ENCODE assay signal across 17 mouse cellular contexts in genomic region chr2:30913022-30913421, GRCm38 (mm10). TPM values are rescaled to one million over a fixed set of nuclear protein-coding genes. Genes with fewer than 3 reads are reported as not detected.
DNase-seq lines count a peak whose midpoint lies in the region; ATAC-seq and TF ChIP-seq lines count a peak whose summit lies in the region.
"Had no signal": no experiment of that assay in that cellular context is flagged by ENCODE, and none has a peak within 500 bp of the region (broad histone marks: within the 10 kb centered on the region; RNA-seq: fewer than 3 reads in every experiment).

No protein-coding gene starts in this region.

- H3K4me3 ChIP-seq in intestine, postnatal 0 days (ENCODE audit: low read depth, low read length), result no peak overlapping the region
- H3K4me3 ChIP-seq in intestine, embryonic 15.5 days (replicated peaks), result no peak overlapping the region
- H3K4me3 ChIP-seq in C2C12 (ENCODE audit: insufficient read depth, poor library complexity, severe bottlenecking), result no peak overlapping the region
- no peak overlapping the region for H3K4me3 ChIP-seq in embryonic facial prominence, embryonic 10.5 days
- H3K4me3 ChIP-seq: embryonic facial prominence, embryonic 12.5 days; erythroblast, embryonic 14.5 days; forebrain, embryonic 13.5 days; midbrain, embryonic 10.5 days had no signal

- no peak overlapping the region for H3K4me2 ChIP-seq in intestine, postnatal 0 days (replicated peaks; ENCODE audit: low read depth)
- H3K4me2 ChIP-seq in intestine, embryonic 15.5 days (replicated peaks), result no peak overlapping the region
- H3K4me2 ChIP-seq: embryonic facial prominence, embryonic 12.5 days; forebrain, embryonic 13.5 days; hindbrain, embryonic 14.5 days had no signal

- peak; percentile 31; the same call in 1 of the 2 replicates for ATAC-seq in intestine, postnatal 0 days
- ATAC-seq in intestine, embryonic 15.5 days, result no peak
- no peak for ATAC-seq in monocyte, adult 5-6 weeks (replicated peaks; ENCODE audit: insufficient number of reproducible peaks, low FRiP score, low TSS enrichment, poor library complexity, severe bottlenecking)
- ATAC-seq: forebrain, embryonic 13.5 days; inflammation-experienced regulatory T-cells, adult 6 months; midbrain, embryonic 16.5 days had no signal

- H3K9me3 ChIP-seq in intestine, postnatal 0 days (ENCODE audit: control insufficient read depth), result no peaks in the 10 kb centered on the region
- no peaks in the 10 kb centered on the region for H3K9me3 ChIP-seq in intestine, embryonic 15.5 days
- no peaks in the 10 kb centered on the region for H3K9me3 ChIP-seq in embryonic facial prominence, embryonic 10.5 days
- H3K9me3 ChIP-seq: embryonic facial prominence, embryonic 12.5 days; forebrain, embryonic 13.5 days; midbrain, embryonic 10.5 days had no signal

- WGBS in intestine, postnatal 0 days, result 73% methylated on average over 8 of the region's 8 CpGs
- WGBS in intestine, embryonic 15.5 days, result 81% methylated on average over 8 of the region's 8 CpGs
- WGBS in embryonic facial prominence, embryonic 10.5 days, result 88% methylated on average over 8 of the region's 8 CpGs

- H3K36me3 ChIP-seq in intestine, postnatal 0 days (ENCODE audit: control insufficient read depth, insufficient read depth), result no peaks in the 10 kb centered on the region
- no peaks in the 10 kb centered on the region for H3K36me3 ChIP-seq in intestine, embryonic 15.5 days
- H3K36me3 ChIP-seq in C2C12 (ENCODE audit: control insufficient read depth, insufficient read depth), result no peaks in the 10 kb centered on the region
- no peaks in the 10 kb centered on the region for H3K36me3 ChIP-seq in embryonic facial prominence, embryonic 10.5 days (replicated peaks)
- H3K36me3 ChIP-seq: embryonic facial prominence, embryonic 12.5 days; midbrain, embryonic 10.5 days had no signal

- H3K9ac ChIP-seq in intestine, postnatal 0 days (ENCODE audit: low read depth, low read length), result no peak overlapping the region
- no peak overlapping the region for H3K9ac ChIP-seq in intestine, embryonic 15.5 days
- H3K9ac ChIP-seq: embryonic facial prominence, embryonic 12.5 days; forebrain, embryonic 13.5 days; hindbrain, embryonic 14.5 days had no signal

- peak; percentile 53 for DNase-seq in 3T3-L1 (ENCODE audit: low read depth, low spot score)
- no peak for DNase-seq in embryonic facial prominence, embryonic 10.5 days (ENCODE audit: low spot score)
- DNase-seq in cerebellum, adult 8-10 months, result no peak
- DNase-seq: cerebellum, adult 11-12 months; cerebellum, postnatal 14 days; layer of hippocampus, postnatal 36 days had no signal

- H3K27ac ChIP-seq in intestine, postnatal 0 days (ENCODE audit: low read depth, low read length), result no peak overlapping the region
- H3K27ac ChIP-seq in intestine, embryonic 15.5 days, result no peak overlapping the region
- 0 out of 2 replicates have a peak overlapping the region, but pooled peaks have one; percentile 19 for H3K27ac ChIP-seq in embryonic facial prominence, embryonic 10.5 days (replicated peaks)
- H3K27ac ChIP-seq: forebrain, embryonic 13.5 days; hindbrain, embryonic 14.5 days; midbrain, embryonic 10.5 days had no signal

- H3K4me1 ChIP-seq in intestine, postnatal 0 days (replicated peaks; ENCODE audit: control insufficient read depth, insufficient read depth, low read length), result no peaks in the 10 kb centered on the region
- peaks cover 12% of the 10 kb centered on the region; the same call in 1 of the 2 replicates for H3K4me1 ChIP-seq in intestine, embryonic 15.5 days (replicated peaks)
- H3K4me1 ChIP-seq in embryonic facial prominence, embryonic 10.5 days, result peaks cover 32% of the 10 kb centered on the region
- H3K4me1 ChIP-seq: forebrain, embryonic 13.5 days had no signal

- H3K79me2 ChIP-seq in C2C12 (ENCODE audit: control insufficient read depth, insufficient read depth), result no peaks in the 10 kb centered on the region

- no peaks in the 10 kb centered on the region for H3K79me3 ChIP-seq in C2C12 (ENCODE audit: low read depth)

- TF ChIP-seq CTCF in intestine, postnatal 0 days (IDR thresholded peaks at IDR 0.05; ENCODE audit: low read depth), result no peak
- TF ChIP-seq CTCF in C2C12 (IDR thresholded peaks at IDR 0.05; ENCODE audit: control insufficient read depth, insufficient read depth, insufficient read length), result no peak

- no peak overlapping the region for H3ac ChIP-seq in C2C12 (ENCODE audit: control insufficient read depth, insufficient read length, low read depth)

- peaks cover 3% of the 10 kb centered on the region; the same call in 1 of the 2 replicates for H3K27me3 ChIP-seq in intestine, postnatal 0 days (replicated peaks; ENCODE audit: control insufficient read depth, insufficient read depth, low read length)
- no peaks in the 10 kb centered on the region for H3K27me3 ChIP-seq in intestine, embryonic 15.5 days (replicated peaks)
- H3K27me3 ChIP-seq in C2C12 (ENCODE audit: control insufficient read depth, insufficient read depth, insufficient read length), result no peaks in the 10 kb centered on the region
- H3K27me3 ChIP-seq in embryonic facial prominence, embryonic 10.5 days (replicated peaks; ENCODE audit: low read depth, poor library complexity, severe bottlenecking), result 0 out of 2 replicates have a peak, but pooled peaks cover 3% of the 10 kb centered on the region
- H3K27me3 ChIP-seq: embryonic facial prominence, embryonic 12.5 days; forebrain, embryonic 13.5 days had no signal

TF ChIP-seq in C2C12, 6 proteins besides CTCF, POLR2A, EP300 and RAD21:
- TF ChIP-seq CEBPB (IDR thresholded peaks at IDR 0.05; ENCODE audit: low read depth) (no peak), USF1 (IDR thresholded peaks at IDR 0.05; ENCODE audit: low read depth) (peak; percentile 51)

RNA-seq across cellular contexts. Expression of gene Ptges, which starts 16.6 kb away (rescaled TPM):
- polyA plus RNA-seq in intestine, postnatal 0 days (2015; fragmentation: Nextera tagmentation; extraction: Ambion mirVana), result 2.8 and 3.6 TPM in 2 replicates
- 2.8 and 4.3 TPM in 2 replicates for polyA plus RNA-seq in intestine, embryonic 15.5 days (2015; fragmentation: Nextera tagmentation; extraction: Ambion mirVana)
- 0.70 TPM for polyA plus RNA-seq in C2C12 (2012; fragmentation: generic; extraction: Trizol)
- polyA plus RNA-seq in embryonic facial prominence, embryonic 10.5 days (2016; fragmentation: Nextera tagmentation; extraction: Ambion mirVana), result 10.2 and 10.3 TPM in 2 replicates
- 0.10 to 4.4 TPM (median 0.11 TPM) in 3 replicates for total RNA-seq in monocyte, adult 5-6 weeks (2017)
- polyA plus RNA-seq: erythroblast, embryonic 14.5 days; inflammation-experienced regulatory T-cells, adult 6 months had no signal

RNA-seq across cellular contexts. Expression of gene Tor1b, which starts 39.7 kb away (rescaled TPM):
- 13.3 and 14.6 TPM in 2 replicates for polyA plus RNA-seq in intestine, postnatal 0 days (2015; fragmentation: Nextera tagmentation; extraction: Ambion mirVana)
- polyA plus RNA-seq in intestine, embryonic 15.5 days (2015; fragmentation: Nextera tagmentation; extraction: Ambion mirVana), result 22.4 and 25.4 TPM in 2 replicates
- 30.5 TPM for polyA plus RNA-seq in C2C12 (2012; fragmentation: generic; extraction: Trizol)
- polyA plus RNA-seq in embryonic facial prominence, embryonic 10.5 days (2016; fragmentation: Nextera tagmentation; extraction: Ambion mirVana), result 24.7 and 25.0 TPM in 2 replicates
- total RNA-seq in monocyte, adult 5-6 weeks (2017), result 36.4 to 42.7 TPM (median 42.4 TPM) in 3 replicates

RNA-seq across cellular contexts. Expression of gene Tor1a, which starts 54.7 kb away (rescaled TPM):
- 90.3 and 95.4 TPM in 2 replicates for polyA plus RNA-seq in intestine, postnatal 0 days (2015; fragmentation: Nextera tagmentation; extraction: Ambion mirVana)
- polyA plus RNA-seq in intestine, embryonic 15.5 days (2015; fragmentation: Nextera tagmentation; extraction: Ambion mirVana), result 78.8 and 90.9 TPM in 2 replicates
- polyA plus RNA-seq in C2C12 (2012; fragmentation: generic; extraction: Trizol), result 59.2 TPM
- 81.6 and 85.6 TPM in 2 replicates for polyA plus RNA-seq in embryonic facial prominence, embryonic 10.5 days (2016; fragmentation: Nextera tagmentation; extraction: Ambion mirVana)
- 78.8 to 178 TPM (median 108 TPM) in 3 replicates for total RNA-seq in monocyte, adult 5-6 weeks (2017)
